Mouse (Mus musculus) common myeloid progenitor, adult 5-6 weeks (primary cell): ENCODE results near the gene Rap1b. TPM values are rescaled to one million over a fixed set of nuclear protein-coding genes. Genes with fewer than 3 reads are reported as not detected.

Experiments
- ATAC-seq: replicated peaks from 2 replicates; pipeline ENCODE4 v1.8.0; 2016; ENCODE audit warnings: low read depth, mild to moderate bottlenecking, moderate TSS enrichment, inconsistent platforms; ENCODE audit not compliant: poor library complexity, severe bottlenecking
- total RNA-seq: library from RNA; stranded (forward); fragments of 200-1000, 187-1606 nt; gene quantifications from 2 replicates; pipeline ENCODE4 v1.2.3, GENCODE M21; 2017

Rap1b gene
- total RNA-seq, 1 experiment from 2014 or later, result 152 TPM

GRCm38 (mm10) chr10:117792141-117793091 lies 53.4 kb downstream of the Rap1b start, which contains the start of gene Nup107:
Gene Nup107 (minus strand): TSS chr10:117792705.
- peak; percentile 87 for ATAC-seq

DNA sequence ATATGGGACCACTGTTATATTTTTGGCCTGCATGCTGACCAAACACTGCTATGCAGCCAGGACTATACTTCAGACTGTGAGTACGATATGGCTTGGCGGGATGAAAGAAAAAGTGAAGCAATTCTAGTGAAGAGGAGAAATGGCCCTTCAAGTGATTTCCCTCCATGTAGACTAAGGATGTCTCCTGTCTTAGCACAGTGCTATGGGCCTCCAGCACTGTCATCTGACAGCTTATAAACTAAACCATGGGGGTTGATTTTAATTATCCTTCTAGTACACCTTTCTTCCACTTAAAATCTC lies 54.7 kb downstream of the Rap1b start:
- ATAC-seq, result no peak

DNA sequence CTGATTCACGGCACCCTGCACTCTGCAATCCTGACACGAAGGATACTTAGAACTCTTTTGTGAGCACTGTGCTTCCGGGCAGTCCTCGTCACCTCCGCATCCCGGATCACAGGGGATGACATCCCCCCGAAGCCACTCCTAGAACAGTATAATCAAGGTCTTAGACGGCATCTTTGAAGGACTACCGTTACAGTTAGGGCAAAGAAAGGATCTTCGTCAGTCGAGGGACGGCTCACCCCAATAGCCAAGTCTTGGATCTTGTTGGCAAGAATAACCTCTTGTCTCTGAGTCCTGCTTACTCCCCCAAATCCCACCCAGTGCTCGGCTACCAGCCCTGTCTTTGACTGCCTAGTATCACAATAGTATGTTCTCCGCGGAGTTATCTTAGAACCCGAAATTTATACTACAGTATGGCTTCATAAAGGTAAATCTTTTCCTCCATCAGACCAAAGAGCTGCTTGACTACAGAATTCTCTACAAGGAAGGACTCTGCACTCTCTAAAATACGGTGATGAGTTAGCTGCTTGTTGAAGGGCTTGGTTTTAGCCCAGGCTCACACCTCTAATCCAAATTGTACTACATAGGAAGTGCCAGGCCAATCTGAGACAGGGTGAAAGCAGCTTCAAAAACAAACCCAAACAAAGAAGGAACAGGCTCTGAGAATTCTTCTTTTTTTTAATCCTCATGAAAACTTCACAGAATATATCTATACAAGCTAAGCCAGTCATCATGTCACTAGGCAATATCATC lies 55.2 kb downstream of the Rap1b start:
- ATAC-seq, result no peak

- no peak for ATAC-seq
These were observed 55.8 kb downstream of the Rap1b start for GRCm38 (mm10) chr10:117790011-117790410.

- ATAC-seq, result peak; percentile 84
These were observed 61.2 kb downstream of the Rap1b start for GRCm38 (mm10) chr10:117784646-117785045.

DNA sequence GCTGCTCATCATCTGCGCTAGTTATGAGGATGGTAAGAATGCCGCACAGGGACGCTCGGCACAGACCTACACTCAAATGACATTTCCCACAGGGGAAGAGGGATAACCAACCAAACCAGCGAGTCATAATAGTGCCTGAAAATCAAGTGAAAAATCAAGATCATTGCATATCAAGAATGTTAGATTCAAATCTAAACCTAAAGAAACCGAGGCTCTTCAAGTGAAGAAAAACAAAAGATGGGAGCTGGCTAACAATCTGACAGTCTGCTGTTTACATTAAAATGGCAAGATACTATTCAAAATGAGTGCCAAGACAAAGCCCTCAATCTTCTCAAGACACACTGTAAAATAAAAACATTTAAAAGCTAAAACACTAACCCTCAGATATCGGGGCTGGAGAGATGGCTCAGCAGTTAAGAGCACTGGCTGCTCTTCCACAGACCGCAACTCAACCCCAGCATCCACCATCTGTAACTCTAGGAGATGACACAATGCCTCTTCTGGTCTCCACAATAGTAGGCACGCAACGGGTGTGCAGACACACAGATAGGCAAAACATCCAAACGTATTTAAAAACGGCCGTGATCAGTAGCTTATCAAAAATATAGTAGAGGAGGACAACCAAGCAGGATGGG lies 61.9 kb downstream of the Rap1b start:
- no peak for ATAC-seq

DNA sequence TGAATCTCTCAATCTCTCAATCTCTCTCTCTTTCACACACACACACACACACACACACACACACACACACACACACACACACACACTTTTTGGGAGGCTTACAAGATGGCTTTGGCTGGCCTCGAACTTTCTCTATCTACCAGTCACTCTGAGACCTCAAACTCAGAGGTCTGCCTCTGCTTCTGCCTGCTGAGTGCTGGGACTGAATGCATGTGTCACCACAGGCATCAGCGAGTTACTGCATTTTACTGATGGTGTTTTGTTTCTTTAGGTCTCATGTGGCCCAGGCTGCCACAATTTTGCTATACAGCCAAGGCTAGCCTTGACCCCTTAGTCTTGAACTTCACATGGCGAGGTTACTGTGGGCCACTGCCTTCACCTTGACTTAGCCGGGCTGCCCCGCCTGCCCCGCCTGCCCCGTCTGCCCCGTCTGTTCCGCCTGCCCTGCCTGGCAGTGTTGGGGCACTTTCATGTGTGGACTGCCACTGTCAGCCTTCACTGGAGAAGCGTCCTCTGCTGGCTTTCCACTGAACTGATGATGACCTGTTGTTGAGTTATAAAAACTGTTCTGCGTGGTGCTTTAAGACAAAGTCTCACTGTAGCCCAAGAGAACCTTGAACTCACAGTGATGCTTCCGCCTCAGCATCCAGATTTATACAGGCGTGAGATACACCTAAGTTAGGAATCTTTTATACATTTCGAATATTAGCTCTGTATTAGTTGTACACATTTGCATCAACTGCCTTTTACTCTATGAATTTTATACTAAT lies 63.2 kb downstream of the Rap1b start:
- ATAC-seq, result no peak

GRCm38 (mm10) chr10:117782056-117782455 lies 63.8 kb downstream of the Rap1b start:
- no peak for ATAC-seq

- ATAC-seq, result no peak
These were observed 64.7 kb downstream of the Rap1b start for GRCm38 (mm10) chr10:117781021-117781725.

DNA sequence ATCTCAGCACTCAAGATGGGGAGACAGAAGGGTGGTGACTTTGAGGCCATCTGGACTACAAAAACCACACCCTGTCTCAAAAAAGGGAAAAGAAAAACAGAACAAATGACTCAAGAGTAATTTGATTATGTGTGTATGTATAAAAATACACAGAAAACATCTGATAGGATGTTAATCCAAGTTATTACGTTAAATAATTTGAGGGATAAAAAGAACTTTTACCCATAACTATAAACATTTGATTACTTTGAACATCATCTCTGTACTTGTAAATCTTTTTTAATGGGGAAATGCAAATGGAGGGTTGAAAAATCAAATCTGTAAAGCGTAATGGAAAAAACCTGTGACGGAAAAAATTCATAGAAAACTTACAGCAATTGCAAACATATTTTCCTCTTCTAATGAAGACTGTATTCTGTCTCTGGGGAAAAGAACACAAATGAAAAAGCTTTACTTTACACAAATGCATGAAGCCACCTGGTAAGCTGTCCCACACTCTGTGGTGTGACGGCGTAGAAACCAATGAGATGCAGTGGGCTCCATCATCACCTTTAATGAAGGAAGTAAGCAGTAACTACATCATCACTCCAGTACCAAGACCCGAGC lies 65.4 kb downstream of the Rap1b start:
- ATAC-seq, result no peak

- ATAC-seq, result peak; percentile 37; the same call in 1 of the 2 replicates
These were observed 66.1 kb downstream of the Rap1b start for GRCm38 (mm10) chr10:117779581-117780305.

DNA sequence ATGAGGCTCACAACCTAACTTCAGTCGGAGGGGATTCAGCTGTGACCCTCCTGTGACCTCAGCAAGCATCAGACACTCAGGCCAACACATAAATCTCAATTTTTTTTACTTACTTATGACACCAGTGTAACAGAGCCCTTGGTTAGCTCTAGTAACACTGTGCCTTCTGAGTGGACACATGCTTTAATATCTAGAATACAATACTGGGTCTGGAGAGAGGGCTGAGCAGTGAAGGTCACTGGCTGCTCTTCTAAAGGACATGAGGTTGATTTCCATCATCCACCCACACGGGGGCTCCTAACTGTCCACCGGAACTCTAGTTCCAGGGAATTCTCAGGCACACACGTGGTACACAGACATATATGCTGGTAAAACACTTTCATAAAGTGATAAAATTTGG lies 66.9 kb downstream of the Rap1b start:
- no peak for ATAC-seq

GRCm38 (mm10) chr10:117778328-117778910 lies 67.4 kb downstream of the Rap1b start:
- ATAC-seq, result no peak

DNA sequence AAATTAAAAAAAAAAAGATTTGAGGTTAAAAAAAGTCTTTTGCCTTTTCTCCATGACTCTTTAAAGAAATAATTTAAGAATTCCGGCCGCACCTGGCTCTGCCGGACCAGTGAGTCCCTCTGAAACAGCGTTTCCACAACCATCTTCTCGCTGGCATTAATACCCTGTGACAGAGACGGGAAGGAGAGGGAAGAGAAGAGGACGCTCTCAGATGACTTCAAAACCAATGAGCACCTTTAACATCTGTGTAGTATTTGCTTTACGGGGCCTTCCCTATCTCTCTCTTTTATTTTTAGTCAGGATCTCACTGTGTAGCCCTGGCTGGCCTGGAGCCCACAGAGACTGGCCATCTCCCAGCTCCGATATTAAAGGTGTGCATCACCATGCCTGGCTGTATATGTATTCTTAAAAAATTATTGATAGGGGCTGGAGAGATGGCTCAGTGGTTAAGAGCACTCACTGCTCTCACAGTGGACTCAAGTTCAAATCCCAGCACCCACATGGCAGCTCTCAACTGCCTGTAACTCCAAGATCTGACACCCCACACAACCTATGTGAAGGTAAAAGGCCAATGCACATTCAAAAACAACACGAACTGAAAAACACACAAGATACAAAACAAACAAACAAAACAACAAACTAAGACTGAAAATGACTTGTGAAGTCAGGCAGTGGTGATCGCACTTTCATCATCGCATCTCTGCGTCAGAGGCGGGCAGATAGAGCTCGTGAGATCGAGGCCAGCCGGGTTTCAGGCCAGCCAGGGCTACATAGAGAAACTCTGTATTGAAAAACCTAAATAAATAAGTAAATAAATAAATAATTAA lies 68.1 kb downstream of the Rap1b start:
- ATAC-seq, result no peak

DNA sequence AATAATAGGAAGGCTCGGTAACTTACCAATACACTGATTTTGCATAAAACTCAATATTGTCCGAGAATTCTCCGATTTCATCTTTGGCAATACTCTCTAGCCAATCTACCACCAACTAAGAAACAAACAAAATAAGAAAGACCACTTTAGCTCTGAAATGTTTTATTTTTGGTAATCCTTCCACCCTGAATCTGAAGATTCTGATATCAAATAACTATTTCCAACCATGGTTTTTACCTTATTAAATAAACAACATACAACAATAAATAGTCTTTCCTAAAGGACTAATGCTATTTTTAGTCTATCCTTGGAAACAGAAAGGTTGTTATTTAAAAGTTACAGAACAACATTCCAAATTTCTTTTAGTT lies 68.7 kb downstream of the Rap1b start:
- no peak for ATAC-seq

GRCm38 (mm10) chr10:117776281-117777102 lies 69.3 kb downstream of the Rap1b start:
- ATAC-seq, result no peak
